Mouse (Mus musculus) retina, adult 2 months (tissue): Measurements from ENCODE around the gene Mia2.

ENCODE experiments used
- DNase-seq: peaks from one replicate; pipeline ENCODE4 v3.0.0-alpha.2; 2012; ENCODE audit warnings: low read depth, low spot score

Mia2 gene

DNA sequence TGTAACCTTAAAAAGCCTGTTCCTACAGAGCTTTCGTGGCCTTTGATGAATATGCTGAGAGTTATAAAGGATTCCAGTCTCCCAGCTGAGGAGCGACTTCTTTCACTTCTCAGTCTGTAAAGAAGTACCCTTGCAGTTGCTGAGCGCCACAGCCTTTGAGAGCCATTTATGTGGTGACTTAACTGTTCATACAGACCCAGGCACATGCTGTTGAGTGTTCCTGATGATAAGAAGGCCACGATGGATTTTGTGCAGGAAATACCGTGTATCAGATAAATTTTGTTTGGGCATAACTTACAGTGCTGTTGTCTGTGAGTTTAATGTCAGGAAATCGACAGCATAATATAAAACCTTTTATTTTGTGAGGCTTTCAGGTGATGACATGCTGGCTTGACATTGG lies 68.9 kb downstream of the Mia2 start:
- no peak for DNase-seq

DNA sequence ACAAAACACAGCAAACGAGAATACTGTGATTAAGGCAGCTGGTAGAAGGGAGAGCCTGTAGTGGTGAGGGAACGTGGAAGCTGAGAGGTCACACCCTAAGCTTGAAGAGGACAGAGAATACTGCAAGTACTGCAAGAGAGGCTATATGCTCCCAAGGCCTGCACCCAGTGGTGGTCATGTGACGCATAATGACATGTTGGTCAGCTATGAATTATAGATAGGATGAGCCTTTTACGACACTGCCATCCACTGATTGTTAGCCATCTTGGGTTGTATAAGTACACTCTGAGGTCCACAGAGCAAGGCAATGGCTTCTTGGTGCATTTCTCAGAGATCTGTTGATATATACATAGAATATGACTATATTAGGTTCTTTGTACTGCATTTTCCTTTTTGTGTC lies 71.0 kb downstream of the Mia2 start:
- DNase-seq, result no peak

DNA sequence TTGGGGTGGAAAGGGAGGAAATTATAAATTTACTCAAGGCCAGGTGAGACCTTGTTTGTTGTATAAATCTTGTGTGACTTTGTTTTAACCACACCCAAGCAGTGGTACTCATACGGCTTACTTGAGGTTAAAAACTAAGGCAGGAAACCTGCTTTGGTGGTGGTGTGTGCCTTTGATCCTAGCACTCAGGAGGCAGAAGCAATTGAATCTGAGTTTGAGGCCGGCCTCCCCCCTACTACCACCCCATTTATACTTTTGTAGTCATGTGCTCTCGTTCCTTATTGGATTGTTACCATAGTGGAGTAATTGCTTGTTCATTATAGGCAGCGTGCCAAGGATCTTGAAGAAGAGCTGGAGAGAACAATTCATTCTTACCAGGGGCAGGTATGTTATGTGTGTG lies 74.3 kb downstream of the Mia2 start:
- DNase-seq, result no peak

DNA sequence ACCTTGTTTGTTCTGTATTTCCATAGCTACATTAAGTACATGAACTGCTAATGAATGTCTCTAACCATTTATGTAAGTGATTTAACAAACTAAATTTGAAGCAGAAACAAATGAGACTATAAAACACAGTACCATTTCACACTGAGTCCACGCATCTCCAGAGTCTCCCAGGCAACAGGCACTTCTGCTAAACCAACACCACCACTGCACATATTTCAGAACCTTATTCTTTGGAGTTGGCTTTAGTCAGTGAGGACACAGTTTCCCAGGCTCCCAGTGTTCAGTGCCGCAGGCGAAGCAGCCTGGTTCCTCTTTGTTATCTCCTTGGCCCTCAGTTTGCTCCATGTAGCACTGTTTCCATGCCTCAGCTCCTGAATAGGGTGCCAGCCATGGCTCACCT lies 82.2 kb downstream of the Mia2 start:
- DNase-seq, result no peak

GRCm38 (mm10) chr12:59188086-59188682 lies 92.6 kb downstream of the Mia2 start:
- DNase-seq, result no peak

- DNase-seq, result no peak
These were observed 98.0 kb downstream of the Mia2 start for GRCm38 (mm10) chr12:59193637-59194036.

DNA sequence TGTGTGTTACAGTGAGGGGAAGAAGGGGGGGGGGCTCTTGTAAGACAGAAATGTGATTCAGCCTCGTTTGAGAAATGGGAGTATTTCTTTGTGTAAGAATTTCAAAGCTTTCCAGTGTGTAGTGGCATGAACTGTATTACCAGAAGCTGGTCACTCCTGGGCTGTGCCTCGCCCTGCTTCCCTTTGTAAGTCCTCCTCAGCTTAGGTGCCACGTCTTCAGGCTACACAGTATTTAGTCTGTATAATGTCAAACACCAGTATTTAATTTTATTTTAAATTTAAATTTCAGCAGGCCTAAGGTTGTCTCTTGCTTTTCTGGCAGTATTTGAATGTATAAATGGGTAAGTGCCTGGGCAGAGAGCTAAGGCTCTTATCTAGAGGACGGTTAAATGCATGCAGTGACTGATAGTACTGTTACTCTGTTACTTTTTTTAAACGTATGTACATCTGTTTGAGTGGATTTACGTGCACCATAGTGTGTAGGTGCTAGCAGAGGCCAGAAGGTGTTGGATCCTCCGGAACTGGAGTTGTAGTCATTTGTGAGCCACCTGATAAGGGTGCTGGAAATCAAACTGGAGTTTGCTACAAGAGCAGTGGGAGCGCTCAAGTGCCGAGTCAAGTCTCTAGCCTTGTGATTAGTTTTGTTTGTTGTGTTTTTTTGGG lies 98.9 kb downstream of the Mia2 start:
- DNase-seq, result no peak

DNA sequence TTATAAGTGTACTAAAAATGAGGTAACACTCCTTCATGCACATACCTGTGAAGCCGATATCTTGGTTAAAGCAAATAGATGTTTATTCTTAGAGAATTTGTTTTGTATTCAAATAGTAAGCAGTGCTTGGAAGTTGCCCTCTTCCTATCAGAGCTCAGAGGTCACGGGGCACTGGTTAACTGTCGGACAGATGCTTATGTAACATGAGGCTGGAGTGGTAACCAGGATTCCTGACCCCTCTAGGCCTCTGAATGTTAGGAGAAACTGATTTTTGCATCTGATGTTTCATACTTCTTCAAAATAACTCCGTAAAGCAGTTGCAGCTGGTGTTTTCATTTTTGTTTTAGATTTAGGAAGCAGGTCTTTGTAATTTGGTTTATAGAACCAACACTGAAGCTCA lies 99.5 kb downstream of the Mia2 start:
- DNase-seq, result no peak

- DNase-seq, result no peak
These were observed 100.3 kb downstream of the Mia2 start for GRCm38 (mm10) chr12:59195941-59196340.

- no peak for DNase-seq
These were observed 103.2 kb downstream of the Mia2 start for GRCm38 (mm10) chr12:59198750-59199149.

- no peak for DNase-seq
These were observed 103.8 kb downstream of the Mia2 start for GRCm38 (mm10) chr12:59199361-59199760.

DNA sequence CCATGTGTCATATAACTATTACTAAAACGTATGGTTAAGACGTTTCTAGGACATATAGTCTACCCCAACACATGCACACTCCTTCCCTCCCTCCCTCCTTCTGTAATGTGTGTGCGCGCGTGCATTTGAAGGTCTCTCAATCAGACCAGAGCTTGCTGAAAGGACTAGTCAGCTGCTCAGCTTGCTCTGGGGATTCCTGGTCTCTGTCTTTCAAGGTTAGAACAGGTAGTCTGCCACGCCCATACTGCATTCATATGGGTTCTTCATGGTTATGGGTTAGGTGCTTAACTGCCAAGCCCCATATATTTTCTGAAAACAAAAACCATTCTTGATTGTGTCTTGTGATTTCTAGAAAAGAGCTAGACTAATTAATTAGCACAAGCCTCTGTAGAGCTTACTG lies 110.0 kb downstream of the Mia2 start:
- DNase-seq, result no peak

GRCm38 (mm10) chr12:59206208-59206999 lies 110.8 kb downstream of the Mia2 start:
- DNase-seq, result no peak

DNA sequence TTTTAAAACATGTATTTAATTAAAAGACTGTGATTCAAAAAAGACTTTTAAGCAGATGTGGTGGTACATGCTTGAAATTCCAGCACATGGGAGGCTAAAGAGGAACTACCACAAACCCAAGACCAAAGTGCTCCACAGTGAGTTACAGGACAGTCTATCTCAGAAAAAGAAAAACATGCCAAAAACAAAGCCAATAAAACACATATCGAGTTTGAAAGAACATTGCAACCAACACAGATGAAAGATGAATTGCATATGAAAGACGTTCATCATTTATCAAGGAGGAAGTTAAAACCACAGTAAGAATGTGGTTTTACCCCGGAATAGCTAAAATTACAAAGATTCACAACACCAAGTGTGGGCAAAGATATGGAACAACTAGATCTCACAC lies 111.4 kb downstream of the Mia2 start:
- DNase-seq, result no peak

DNA sequence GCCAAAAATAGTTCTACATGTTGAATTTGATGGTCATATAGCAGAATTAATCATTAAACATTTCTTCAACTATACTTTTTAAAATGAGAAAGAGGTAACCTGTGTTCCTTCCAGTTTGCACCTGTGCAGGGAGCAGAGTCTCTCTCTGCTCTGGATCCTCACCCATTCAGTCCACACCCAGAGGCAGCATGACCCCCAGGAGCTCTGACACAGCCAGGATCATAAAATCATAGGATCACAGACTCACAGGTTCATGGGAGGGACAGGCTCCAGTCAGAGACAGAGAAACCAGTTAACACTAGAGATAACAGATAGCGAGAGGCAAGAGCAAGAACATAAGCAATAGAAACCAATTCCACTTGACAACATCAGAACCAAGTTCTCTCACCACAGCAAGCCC lies 112.2 kb downstream of the Mia2 start:
- no peak for DNase-seq

GRCm38 (mm10) chr12:59216176-59216575 lies 120.6 kb downstream of the Mia2 start:
- no peak for DNase-seq

- DNase-seq, result no peak
These were observed 121.2 kb downstream of the Mia2 start for GRCm38 (mm10) chr12:59216676-59217266.

GRCm38 (mm10) chr12:59217331-59217730 lies 121.7 kb downstream of the Mia2 start:
- DNase-seq, result no peak

- no peak for DNase-seq
These were observed 123.2 kb downstream of the Mia2 start for GRCm38 (mm10) chr12:59218640-59219321.

DNA sequence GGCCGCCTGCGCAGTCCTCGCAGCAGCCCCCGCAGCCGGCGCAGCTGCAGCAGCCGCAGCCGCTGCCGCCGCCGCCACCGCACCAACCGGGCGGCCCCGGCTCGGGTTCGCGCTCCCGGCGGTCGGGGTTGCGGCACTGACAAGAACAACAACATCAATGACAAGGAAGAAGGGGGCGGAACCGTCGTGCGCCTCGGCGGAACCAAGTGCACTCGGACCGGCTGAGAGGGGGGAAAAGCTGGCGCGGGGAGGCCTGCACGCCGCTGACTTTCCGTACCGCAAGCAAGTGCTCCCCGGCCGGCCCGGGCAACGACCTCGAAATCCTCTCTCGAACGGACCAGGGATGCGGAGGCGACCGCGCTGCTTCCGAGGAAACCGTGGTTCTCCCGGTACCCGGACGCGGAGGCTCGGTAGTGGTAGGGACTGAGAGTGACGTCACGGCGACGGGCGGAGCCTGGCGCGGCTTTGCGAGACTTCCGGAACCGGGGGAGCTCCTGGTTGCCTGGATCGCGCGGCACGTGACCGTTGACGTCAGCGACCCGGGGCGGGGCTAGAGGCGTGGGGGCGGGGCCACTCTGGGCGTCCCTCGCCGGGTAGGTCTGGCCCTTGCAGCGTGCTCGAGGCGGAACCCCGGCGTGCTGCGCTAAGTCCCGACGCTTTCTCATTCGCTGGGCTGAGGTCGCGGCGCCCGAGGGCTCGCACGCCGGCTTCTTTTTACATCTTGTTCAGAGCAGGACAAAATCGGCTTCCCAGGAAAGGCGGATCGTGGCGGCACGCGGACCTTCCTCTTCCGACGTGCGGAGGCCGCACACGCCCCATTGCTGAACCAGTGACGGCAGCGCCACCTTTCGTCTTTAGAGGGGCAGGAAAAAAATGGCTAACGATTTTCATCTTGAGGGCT lies 124.0 kb downstream of the Mia2 start, which contains the start of gene Fbxo33:
Gene Fbxo33, minus strand, starts transcription at position 401 of the 901 bp plus-strand sequence.
- DNase-seq, result peak; percentile 95

GRCm38 (mm10) chr12:59228401-59228800 lies 132.8 kb downstream of the Mia2 start:
- DNase-seq, result no peak
